Mouse (Mus musculus): ENCODE results near the gene 1700029I15Rik.

The 1700029I15Rik gene

GRCm38 (mm10) chr2:92381901-92382588, at the start of gene 1700029I15Rik:
Gene 1700029I15Rik (plus strand): TSS chr2:92382538.
- no peak for DNase-seq (ENCODE audit: low spot score in 2 of 2)

GRCm38 (mm10) chr2:92342418-92342817, 39.9 kb upstream of the 1700029I15Rik start:
- DNase-seq (ENCODE audit: low spot score in 2 of 2) = no peak

GRCm38 (mm10) chr2:92347191-92347590, 35.1 kb upstream of the 1700029I15Rik start:
- no peak for DNase-seq (ENCODE audit: low spot score in 2 of 2)

GRCm38 (mm10) chr2:92349589-92350425, 32.5 kb upstream of the 1700029I15Rik start:
- no peak for DNase-seq (ENCODE audit: low spot score in 2 of 2)

- DNase-seq (ENCODE audit: low spot score in 2 of 2) = no peak
Measured at GRCm38 (mm10) chr2:92350686-92351085, 31.7 kb upstream of the 1700029I15Rik start.

GRCm38 (mm10) chr2:92353402-92353801, 28.9 kb upstream of the 1700029I15Rik start:
- no peak for DNase-seq (ENCODE audit: low spot score in 2 of 2)

GRCm38 (mm10) chr2:92354224-92354623, 28.1 kb upstream of the 1700029I15Rik start:
- no peak for DNase-seq (ENCODE audit: low spot score in 2 of 2)

GRCm38 (mm10) chr2:92359301-92359700, 23.0 kb upstream of the 1700029I15Rik start:
- DNase-seq (ENCODE audit: low spot score in 2 of 2) = no peak

- no peak for DNase-seq (ENCODE audit: low spot score in 2 of 2)
Measured at GRCm38 (mm10) chr2:92360186-92360823, 22.0 kb upstream of the 1700029I15Rik start.

- no peak for DNase-seq (ENCODE audit: low spot score in 2 of 2)
Measured at GRCm38 (mm10) chr2:92360893-92361292, 21.4 kb upstream of the 1700029I15Rik start.

GRCm38 (mm10) chr2:92361795-92362194, 20.5 kb upstream of the 1700029I15Rik start:
- no peak for DNase-seq (ENCODE audit: low spot score in 2 of 2)

GRCm38 (mm10) chr2:92362571-92363228, 19.6 kb upstream of the 1700029I15Rik start:
- DNase-seq (ENCODE audit: low spot score in 2 of 2) = no peak

GRCm38 (mm10) chr2:92364086-92364485, 18.3 kb upstream of the 1700029I15Rik start:
- DNase-seq (ENCODE audit: low spot score in 2 of 2) = no peak

- no peak for DNase-seq (ENCODE audit: low spot score in 2 of 2)
Measured at GRCm38 (mm10) chr2:92365568-92365967, 16.8 kb upstream of the 1700029I15Rik start.

- DNase-seq (ENCODE audit: low spot score in 2 of 2) = no peak
Measured at GRCm38 (mm10) chr2:92367383-92368029, 14.8 kb upstream of the 1700029I15Rik start.

GRCm38 (mm10) chr2:92370375-92370774, 12.0 kb upstream of the 1700029I15Rik start:
- DNase-seq (ENCODE audit: low spot score in 2 of 2) = no peak

- no peak for DNase-seq (ENCODE audit: low spot score in 2 of 2)
Measured at GRCm38 (mm10) chr2:92370821-92371805, 11.2 kb upstream of the 1700029I15Rik start.

GRCm38 (mm10) chr2:92371971-92372690, 10.2 kb upstream of the 1700029I15Rik start:
- DNase-seq (ENCODE audit: low spot score in 2 of 2) = no peak

- no peak for DNase-seq (ENCODE audit: low spot score in 2 of 2)
Measured at GRCm38 (mm10) chr2:92372767-92373436, 9.4 kb upstream of the 1700029I15Rik start.
